Mouse (Mus musculus) telencephalon, adult 2 months (tissue): Measurements from ENCODE around the gene Ehmt1.

ENCODE experiments used
- DNase-seq: peaks from one replicate; pipeline ENCODE4 v3.0.0-alpha.2; 2011; ENCODE audit warnings: low read depth, low spot score

Ehmt1 gene

DNA sequence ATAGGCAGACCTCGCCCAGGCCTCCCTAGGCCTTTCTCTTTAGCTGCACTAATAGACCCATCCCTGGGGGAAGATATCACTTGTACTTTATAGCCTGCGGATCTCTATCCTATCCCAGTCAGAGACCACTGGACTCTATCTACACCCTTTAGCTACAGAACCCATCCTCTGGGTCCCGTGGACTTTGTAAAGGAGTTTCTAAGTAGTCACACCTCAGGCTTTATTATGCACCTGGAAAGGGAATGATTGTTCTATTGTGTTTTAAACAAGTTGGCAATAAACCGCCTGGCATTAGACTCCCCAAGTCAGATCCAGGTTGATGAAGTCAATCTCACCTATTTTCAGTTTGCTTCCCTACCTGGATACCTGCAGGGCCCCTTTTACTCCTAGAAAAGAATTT, 7.2 kb downstream of the Ehmt1 start:
- DNase-seq, result no peak

DNA sequence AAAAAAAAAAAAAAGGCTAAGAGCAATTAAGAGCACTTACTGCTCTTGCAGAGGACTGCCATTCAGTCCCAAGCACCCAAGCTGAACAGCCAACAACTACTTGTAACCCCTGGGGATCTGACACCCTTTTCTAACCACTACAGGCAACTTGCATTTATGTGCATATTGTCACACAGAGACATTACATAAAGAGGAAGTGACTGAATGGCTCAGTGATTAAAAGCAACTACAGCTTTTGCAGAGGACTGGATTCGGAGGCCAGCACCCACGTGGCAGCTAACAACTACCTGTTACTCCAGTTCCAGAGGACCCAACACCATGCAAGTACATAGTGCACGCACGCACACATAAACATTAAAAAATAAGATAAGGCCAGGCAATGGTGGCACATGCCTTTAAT, 8.9 kb downstream of the Ehmt1 start:
- DNase-seq, result no peak

DNA sequence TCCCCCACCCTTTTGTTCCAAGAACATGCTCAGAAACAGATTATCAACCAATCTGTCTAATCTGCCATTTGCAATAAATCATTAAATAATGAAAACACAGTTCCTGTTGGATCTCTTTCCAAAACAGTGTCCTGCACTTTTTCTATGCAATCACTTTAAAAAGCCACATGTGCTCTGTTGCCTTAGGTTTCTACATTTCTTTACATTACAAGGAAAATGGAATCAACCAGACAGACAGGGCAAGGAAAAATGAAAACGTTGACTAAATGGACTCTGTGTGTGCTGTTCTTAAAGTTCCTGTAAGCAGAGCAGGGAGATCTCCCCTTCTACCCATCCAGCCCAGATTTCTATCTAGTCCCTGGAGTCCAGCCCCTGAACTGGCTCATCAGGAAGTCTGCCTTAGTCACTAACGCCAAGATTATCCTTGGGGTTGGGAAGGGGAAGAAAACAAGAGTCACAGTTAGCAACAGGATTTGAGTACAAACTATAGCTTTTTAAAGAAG, 13.7 kb downstream of the Ehmt1 start:
- DNase-seq, result no peak

DNA sequence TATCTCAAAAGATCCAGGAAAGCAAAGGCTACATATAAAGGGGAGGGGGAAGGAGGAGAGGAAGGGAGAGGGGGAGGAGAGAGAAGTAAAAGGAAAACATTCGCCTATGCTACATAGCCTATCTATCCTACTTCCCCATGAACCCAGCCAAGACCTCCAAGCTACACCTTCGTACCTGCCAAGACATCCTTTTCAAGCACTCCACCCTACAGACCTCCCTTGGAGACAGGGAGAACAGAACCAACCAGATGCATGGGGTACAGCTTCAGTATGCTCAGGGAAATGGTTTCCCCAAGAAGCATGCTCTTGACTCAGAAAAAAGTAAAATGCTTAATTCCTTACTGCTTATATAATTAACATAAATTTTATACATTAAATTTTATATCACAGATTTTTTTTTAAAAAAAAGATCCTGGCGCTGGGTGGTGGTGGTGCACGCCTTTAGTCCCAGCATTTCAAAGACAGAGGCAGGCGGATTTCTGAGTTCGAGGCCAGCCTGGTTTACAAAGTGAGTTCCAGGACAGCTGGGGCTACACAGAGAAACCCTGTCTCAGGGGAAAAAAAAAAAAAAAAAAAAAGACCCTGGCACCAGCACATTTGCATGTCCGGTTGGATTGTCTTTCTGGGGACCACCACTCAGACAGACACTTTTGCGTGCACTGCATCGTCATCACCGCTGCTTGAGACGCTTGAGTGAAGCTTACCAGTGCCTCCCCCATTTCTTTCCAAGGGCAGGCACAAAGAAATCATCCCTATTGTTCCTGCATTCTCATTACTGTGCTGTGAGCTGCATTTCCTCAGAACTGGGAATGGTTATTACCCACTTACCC, 14.4 kb downstream of the Ehmt1 start:
- DNase-seq, result no peak

DNA sequence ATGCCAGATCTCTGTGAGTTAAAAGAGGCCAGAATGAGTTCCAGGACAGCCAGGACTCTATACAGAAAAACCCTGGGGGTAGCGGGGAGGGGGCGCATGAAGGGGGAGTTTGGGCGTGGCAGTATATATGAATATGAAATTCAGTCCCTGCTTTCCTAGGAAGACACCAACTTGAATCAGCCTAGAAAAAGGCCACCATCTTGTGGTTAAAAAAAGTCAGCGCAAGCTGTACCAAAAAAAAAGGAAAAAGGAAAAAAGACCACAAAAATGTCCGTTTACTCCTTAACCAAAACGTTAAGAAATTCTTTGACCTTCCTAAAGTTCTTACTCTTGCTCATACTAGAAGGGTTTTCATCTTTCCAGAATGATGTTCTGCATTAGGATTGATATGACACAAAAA, 16.4 kb downstream of the Ehmt1 start:
- DNase-seq, result no peak

DNA sequence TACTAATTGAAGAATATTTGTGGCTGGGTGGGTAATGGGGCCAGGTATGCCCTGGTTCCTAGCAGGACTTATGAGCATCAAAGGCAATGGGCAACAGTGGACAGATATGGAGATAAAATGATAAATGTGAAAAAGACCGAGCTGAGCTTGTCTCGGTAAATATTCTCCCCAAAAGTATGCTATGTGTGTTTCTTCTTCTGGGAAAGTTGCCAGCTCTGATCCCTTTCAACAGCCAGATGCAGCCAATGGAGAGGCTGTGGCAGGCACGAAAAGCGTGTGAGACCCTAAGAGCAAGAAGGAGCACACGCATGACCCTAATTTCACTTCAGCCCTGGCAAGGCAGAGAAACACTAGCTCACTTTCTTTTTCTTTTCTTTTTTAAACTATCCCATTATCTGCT, 18.4 kb downstream of the Ehmt1 start:
- no peak for DNase-seq

DNA sequence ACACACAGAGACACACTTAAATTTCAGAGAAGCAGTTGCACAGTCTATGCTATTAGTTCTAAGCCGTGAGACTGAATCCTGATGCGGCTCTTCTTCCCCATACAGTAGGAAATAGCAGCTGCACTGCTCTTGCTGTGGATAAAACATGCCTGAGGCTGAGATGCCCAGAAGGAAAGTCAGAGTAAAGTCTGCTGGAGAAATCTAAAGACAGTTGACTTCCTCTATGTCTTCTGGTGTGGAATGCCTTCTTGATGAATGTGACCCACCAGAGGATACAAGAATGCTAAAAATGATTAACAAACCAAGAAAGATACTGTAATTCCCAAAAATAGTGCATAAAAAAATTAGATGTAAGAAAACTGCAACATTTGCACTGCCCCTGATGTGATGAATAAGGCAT, 20.1 kb downstream of the Ehmt1 start:
- DNase-seq, result no peak

DNA sequence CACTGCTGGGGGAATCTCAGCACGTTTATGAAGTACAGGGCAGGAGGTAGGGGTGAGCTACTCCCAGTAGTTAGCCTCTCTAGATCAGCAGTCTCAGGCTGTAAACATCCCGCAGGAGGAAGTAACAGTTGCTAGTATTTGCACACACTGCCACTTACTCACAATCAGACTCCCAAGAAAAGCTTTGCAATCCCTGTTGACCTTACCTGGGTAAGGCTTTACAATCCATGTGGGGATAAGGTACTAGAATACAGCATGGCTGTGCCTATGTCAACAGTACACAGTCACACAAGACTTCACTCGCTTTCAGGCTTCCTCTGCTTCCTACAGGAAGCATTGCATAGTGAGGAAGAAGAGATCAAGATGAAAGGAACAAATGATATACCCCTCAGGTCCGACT, 22.7 kb downstream of the Ehmt1 start:
- DNase-seq, result no peak

DNA sequence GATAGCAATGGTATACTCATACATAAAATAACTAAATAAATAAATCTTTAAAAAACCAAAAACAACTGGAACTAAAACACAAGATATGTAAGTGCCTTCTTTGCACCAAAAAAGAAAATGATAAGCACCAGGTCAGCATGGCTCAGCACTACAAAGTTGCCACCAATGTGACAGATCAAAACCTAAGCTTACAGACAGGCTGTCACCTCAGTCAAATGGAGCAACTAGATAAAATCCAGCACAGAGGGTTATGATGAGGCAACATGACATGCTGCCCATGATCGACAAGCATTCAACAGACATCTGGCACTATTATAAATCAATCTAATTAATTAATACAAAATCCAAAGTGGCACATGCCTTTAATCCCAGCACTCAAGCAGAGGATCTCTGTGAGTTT, 25.2 kb downstream of the Ehmt1 start:
- no peak for DNase-seq

DNA sequence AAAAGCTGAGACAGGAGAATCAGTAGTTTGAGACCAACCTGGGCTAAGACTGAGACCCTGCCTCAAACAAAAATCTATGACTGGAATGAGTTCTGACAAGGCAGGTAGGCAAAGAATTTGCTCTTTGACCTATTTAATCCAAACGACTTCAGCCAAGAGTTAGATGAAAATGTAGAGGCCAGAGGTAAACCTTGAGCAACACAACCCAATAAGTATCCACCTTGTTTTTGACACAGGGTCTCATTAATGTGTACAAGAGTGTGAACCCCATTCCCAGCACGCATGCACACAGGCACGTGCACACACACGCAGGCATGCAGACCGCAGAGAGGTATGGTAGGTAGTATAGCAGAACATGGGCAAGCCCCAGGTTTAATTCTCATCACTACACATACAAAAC, 27.1 kb downstream of the Ehmt1 start:
- DNase-seq, result no peak

DNA sequence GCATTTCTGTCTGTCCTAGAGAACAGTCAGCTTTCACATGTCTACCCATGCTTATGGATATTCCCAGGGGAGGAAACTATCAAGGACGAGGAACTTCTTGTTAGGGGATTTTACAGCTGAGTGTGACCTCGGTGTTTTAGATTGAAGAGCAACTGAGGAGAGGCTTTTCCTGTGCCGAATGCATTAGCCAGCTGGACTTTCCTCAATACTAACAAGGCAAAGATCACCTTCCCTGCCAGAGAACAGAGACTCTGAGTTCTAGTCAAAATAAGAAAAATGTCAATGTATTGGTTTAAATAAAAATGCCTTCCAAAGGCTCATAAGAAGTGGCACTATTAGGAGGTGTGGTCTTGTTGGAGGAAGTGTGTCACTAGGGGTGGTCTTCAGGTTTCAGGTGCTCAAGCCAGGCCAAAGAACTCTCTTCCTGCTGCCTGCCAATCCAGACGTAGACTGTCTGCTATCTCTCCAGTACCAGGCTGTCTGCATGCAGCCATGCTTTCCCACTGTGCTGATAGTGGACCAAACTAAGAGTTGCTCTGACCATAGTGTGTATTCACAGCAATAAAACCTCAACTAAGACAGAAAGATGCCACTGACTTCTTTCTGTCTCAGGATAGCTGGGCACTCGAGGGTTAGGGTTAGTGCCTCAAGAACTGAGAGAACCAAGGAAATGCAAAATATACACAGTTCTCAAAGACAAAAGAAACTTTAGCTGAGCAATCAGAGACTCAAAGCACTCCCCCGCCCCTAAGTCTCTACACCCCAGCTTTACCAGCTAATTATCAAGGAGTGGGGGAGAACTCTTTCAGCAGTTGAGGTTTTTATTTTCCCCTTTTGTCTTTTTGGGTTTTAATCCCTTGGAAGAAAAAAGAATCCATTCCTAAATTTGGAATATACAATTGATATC, 28.6 kb downstream of the Ehmt1 start:
- no peak for DNase-seq

DNA sequence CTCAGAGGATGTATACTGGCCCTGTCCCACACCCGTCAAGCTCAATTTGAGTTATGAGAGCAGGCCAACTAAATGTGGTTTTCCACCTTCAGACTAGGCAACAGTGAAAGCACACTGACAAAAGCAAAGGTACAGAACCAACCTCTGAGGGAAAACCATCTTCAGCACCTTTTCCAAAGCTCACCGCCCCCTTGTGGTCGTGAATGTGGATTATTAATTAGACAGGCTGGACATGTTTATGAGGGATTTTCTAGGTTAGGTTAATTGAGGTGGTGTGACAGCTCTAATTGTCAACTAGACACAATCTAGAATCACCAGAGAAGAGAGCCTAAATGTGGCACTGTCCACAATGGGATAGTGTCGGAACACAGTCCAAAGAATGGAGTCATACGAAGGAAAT, 30.5 kb downstream of the Ehmt1 start:
- no peak for DNase-seq

DNA sequence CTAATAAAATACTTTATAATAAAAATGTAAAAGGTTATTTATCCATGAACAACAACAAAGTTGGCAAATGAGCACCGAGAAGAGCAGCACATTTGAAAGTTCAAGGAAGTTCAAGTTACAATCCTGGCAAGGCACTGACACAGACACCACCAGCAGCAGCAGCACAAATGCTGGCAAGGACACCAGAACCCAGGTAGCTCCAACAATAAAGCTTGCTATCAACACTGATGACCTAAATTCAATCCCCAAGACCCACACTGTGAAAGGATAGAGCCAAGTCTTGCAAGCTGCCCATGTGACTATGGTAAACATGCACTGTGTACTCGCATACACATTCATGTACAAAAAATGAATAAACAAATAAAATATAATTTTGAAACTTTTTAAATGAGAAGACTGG, 38.7 kb downstream of the Ehmt1 start:
- no peak for DNase-seq

DNA sequence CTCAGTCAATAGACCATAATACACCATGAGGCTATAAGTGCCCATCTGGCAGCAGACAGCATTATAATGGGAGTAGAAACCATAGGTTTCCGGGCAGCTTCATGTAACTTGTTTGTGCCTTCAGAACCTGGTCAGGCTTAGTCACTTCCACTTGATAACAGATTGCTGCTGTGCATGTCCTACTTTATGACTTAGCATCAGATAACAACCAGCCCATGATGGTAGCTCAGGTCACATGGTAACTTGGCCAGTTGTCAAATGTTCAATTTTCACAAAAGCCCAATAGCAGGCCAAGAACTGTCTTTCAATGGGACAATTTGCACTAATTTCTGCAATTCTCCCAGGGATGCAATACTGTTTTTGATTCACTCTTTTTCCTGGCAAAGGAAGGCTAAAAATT, 48.5 kb downstream of the Ehmt1 start:
- DNase-seq, result no peak

DNA sequence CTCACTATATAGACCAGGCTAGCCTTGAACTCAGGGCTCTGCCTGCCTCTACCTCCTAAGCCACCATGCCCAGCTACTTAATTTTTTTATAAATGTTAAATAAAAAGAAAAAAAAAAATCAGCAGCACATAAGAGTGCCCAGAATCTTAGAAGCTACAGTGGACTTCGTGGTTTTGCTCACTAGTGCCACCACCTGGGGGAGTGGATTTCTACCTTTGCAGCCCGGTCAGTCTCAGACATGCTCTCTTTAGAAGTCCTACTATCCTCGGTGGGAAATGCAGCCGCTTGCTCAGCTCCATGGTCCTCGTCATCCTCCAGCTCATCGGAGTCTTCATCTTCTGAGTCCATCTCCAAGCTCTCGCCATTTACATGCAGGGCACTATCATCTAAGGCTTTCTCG, 56.4 kb downstream of the Ehmt1 start:
- DNase-seq, result no peak

DNA sequence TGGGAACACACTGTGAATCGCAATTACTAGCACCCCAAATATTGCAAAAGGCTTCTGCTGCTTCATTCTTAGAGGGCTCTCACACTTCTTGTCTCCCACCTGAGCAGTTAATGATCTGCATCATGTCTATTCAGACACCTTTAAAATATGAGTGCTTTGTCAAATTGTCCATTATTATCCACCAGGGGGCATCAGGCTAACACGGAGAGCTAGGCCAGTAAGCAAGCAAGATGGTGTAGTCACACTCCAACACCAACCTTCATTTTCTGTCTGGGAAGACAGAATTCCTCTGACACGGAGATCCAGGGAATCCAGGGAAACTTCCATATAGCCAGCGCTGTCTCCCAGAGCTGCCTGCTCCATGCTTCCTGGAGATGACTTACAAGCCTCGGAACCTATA, 67.0 kb downstream of the Ehmt1 start:
- no peak for DNase-seq

DNA sequence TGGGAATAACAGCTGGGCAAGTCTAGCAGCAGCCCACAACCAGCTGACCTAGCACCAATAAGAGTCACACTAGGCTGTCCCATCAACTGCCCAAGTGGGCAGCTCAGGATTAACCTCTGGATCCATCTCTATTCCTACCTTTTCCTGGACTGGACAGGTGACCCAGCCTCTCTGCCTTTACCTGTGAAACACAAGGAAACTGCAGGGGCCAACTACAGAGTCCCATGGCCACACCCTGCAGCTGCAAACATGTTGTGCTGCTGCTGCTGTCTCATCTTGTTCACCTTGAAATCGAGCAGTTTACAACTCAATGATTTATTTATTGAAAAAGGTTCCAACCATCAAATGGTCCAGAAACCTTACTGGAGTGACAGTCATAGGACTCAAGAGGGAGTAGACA, 72.9 kb downstream of the Ehmt1 start:
- no peak for DNase-seq

DNA sequence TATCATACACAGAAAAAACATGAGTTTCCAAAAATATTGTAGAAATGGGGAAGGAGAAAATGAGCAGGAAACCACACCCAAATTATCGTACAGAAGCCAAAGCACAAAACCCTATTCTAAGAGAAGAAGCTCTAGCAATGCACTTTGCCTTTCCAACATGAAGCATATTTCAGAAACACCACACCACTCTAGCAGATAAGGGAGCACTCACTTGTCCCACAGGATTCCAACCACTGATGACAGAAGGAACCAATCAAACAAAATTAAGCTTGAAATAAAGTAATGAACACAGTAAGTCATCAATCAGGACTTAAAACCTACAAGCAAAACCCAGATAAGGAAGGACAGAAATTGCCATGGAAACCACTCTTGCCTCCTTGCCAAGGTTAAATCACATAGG, 74.2 kb downstream of the Ehmt1 start:
- DNase-seq, result no peak

DNA sequence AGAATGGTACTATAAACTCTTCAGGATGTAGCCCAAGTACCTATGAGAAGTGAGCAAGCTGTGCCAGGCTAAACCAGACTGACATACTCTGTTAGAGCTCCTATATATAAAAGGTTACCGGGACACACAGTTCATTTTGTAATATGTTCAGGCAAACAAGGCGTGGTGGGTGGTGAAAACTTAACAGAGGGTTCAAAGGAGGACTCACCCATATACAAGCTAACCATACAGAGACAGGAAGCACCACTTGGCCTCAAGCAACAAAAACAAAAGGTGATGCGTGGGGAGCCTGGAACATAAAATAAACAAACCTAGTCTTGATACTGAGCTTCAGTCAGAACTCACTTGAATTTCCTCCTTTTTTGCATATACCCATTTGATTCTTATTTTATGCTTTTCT, 88.8 kb downstream of the Ehmt1 start:
- DNase-seq, result no peak

DNA sequence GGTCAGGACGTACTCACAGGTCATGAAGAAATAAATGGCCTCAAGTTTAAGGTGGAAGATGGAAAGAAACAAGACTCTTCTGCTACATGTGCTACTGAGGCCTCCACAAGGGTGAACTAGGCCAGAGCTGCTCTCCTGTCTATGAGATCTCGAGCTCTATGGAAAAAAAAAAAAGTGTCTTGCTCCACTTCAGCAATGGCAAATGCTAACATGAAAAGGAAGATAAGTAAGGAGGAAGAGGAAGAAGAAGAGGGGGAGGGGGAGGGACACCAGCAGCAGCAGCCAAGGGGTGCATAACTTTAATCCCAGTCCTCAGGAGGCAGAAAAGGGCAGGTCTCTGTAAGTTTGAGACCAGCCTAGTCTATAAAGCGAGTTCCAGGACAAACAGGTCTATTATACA, 109.7 kb downstream of the Ehmt1 start:
- no peak for DNase-seq

DNA sequence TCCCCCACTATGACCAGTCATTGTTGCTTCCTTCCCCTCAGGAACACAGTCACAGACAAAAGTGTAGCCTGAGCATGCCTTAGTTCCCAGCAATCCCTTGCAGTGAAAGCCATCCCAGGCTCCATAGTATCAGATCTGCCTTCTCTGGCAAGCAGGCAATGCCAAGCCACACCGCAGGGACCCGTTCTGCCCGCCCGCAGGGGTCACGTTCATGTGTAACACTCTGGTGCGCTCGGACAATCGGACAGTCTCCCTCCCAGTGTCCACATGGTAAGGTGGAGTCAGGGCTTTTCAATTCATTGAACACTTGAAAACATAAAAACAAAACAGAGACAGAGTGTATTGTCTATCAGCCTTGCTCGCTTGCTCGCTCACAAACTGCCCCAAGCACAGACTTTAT, 111.7 kb downstream of the Ehmt1 start:
- DNase-seq, result no peak

DNA sequence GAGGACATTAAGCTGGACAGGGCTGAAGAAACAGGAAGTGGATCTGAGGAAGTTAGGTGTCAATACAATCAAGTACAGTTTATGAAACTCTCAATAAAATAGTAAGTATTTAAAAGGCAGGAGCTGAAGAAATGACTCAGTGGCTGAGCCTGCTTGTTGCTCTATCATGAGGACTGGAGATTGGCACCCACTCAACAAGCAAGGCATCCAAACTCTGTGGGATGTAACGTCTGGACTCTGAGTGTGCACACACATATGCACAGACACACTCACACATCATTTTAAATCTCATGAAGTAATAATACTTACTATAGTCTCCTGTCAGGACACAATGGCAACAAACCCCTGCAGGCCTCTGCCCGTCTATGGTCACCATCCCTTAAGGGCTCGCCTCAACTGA, 112.4 kb downstream of the Ehmt1 start:
- peak; percentile 46 for DNase-seq

DNA sequence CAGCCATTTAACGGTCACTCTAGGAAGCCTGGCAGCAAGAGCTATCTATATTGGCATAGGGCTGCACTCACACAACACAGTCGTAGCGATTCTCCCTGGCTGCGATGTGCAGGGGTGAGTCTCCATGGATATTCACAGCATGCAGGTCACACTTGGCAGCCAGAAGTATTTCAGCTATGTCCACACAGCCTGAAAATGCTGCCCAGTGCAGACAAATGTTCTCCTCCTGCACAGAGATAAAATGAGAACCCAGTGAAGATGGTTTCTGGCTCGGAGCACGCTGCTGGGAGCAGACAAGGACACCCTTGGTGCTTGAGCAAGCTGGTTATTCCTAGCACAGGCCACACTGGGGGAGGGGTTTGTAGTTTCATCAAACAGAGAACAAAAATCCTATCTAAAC, 113.3 kb downstream of the Ehmt1 start:
- DNase-seq, result peak; percentile 26
